Mouse (Mus musculus) lung, postnatal 36 days (tissue): ENCODE measurements at regions not wholly inside any gene's neighbourhood (a gene's known extent, or its start where the extent isn't known, plus 50 kb on each side); places are given as distances from the start of the nearest gene placed in this dataset.

Experiments used
- DNase-seq: peaks from one replicate; pipeline ENCODE4 v3.0.0; 2022; ENCODE audit warnings: mixed read lengths

DNA sequence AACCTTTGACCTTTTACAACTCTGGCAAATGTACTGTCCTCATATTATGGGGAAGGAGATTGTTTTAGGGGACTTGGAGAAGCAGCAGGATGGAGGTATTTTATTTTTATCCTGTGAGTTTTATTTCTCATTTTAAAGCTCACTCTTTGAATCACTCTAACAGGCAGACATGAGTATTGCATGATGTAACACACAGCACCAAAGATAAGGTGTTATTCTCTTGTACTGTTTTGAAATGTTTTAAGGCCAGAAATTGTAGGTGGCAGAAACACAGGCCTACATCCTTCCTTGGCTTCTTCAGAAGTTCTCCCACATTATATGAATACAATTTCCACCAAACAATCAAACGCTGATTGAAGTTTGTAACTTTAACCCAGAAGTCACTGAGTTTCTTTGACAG is 377.9 kb upstream of the Nr2f1 start:
- no peak for DNase-seq

DNA sequence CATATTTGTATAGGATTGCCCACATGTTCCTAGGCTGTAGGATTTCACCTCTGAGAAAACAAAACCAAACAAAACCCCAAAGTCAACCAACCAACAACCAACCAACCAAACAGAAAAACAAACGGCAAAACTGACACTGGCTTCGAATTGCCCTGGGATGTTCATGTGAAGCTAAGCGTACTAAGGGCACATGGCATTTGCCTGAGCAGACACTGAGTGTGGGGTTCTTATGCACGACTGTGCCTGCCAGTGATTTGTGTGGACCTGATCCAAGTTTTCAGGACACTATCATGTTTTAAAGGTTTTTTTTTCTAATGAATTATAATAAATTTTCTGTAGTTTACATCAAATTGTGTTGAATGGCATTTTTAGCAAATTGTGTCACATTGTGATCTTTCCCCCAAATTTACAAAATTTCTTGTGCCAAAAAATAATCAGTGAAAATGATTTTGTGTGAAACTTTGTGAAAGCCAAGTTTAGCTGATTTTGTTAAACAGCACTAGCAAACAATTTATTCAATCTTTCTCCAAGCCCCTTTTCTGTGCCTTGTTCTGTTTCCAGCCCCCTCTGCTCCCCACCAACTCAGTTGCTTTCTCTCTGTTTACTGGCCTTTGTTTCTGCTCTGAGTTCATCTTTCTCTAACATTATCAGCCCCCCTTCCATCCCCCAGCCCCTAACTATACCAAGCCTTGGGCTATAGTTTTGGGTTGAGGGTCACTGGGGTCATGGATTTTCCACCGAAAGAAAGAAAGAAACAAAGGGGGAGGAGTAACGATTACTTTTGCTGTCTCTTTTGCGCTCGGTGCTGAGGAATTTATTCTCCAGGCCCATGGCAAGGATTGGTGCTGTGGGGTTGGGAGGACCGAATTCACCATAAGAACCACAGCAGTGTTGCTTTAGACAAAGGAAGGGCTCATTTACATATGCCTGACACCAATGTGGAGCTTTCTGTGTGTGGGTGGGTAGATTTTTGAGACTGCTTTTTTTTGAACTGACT is 377.0 kb upstream of the Nr2f1 start:
- DNase-seq = no peak

- no peak for DNase-seq
These were observed 371.5 kb upstream of the Nr2f1 start for GRCm38 (mm10) chr13:78571093-78571492.

- DNase-seq = no peak
These were observed 324.9 kb upstream of the Nr2f1 start for GRCm38 (mm10) chr13:78524446-78524937.

DNA sequence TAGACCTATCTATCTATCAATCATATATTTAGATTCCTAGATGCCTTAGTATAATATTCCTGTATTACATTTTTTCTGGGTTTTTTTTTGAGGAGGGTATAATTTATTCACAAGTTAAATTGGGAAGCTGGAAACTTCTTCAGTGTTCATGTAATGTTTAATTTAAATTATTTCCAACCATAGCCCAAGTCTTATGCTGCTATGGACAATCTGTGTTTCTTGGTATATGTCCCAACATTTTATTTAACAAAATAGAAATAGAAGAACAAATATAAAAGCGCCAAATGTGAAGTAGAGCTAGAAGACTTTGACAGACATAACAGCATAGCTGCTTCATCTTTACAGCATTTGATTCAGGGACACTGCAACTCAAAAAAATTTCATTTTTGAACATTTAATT is 321.2 kb upstream of the Nr2f1 start:
- DNase-seq = no peak

DNA sequence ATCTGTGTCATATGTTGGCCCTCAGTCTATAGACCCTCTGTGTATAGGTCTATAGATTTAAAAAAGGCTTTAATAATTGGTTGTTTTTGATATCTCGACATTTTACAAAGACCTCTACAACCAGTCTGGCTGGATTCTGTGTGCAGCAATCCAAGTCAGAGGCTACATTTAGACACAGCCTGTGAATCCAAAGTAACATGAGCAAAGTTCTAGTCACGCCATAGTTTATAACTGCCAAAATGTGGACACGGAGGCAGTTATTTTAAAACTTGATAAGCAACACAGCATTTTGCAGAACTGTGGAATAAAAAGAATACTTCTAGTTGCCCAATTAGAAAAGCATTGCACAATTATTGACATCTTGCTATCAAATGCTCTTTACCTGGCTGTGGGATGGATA is 320.6 kb upstream of the Nr2f1 start:
- DNase-seq = no peak

- DNase-seq = peak; percentile 53
These were observed 301.0 kb upstream of the Nr2f1 start for GRCm38 (mm10) chr13:78500551-78500950.

DNA sequence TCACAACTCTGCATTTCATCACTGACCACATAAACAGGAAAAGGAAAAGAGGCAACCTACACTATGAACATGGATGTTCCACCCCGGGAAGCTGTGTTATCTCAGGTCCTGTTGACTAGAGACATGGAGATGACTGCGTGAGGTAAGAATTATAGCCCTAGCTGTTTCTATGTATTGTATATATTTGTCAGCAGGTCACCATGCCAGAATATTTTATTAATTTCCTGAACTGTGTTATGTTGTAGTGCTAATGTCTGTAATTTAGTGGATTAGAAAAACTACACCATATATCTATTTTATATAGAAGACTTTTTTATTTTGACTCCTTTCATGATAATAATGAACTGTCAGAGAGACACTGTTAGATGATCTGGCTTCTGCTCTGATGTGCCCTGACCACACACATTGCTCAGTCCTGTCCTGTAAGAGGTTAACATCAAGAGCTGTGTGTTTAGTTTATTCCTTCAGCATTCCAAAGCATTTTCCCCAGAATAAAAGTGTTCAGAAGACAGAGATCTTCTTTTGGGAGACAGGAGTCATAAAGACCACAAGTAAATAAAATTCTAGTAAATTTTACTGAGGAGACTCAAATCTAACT is 284.3 kb upstream of the Nr2f1 start:
- DNase-seq = no peak

DNA sequence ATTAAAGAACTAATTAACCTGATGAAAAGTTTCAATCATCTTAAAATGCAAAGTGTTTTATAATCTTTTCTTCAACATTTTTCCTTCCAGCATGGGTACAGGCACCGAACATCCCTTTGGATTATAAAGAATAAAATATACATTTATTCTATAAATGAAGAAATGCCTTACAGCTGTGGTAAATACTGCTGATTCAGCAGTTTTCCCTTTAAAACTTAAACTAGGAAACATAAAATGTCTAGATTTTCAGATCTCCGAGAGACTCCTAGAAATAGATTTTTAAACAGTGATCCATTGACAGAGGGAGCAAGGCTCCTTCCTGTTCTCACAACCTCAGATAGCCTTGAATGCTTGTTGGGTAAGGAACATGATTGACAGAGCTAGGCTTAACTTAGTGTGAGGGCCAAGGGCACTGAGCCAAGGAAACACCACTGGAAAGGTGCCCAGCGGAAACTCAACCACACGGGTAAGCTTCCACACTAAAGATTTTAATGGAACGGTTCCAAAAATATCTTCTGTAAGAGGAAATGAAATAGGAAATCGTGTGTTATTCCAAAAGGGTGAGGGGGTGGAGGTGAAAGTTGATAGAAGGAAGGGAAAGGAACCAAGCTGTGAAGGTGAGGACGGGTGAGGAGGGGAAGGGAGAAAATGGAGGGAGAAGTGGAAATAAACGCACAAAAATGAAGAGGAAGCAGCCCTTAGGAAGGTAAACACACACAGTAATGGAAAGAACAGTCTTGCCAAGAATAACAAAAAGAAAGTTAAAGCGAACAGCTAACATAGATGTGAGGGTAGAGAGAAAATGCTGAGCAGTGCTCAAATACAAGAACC is 283.6 kb upstream of the Nr2f1 start:
- peak; percentile 75 for DNase-seq

- no peak for DNase-seq
These were observed 251.9 kb upstream of the Nr2f1 start for GRCm38 (mm10) chr13:78451333-78452070.

GRCm38 (mm10) chr13:78446726-78447031 is 247.1 kb upstream of the Nr2f1 start:
- DNase-seq = no peak

DNA sequence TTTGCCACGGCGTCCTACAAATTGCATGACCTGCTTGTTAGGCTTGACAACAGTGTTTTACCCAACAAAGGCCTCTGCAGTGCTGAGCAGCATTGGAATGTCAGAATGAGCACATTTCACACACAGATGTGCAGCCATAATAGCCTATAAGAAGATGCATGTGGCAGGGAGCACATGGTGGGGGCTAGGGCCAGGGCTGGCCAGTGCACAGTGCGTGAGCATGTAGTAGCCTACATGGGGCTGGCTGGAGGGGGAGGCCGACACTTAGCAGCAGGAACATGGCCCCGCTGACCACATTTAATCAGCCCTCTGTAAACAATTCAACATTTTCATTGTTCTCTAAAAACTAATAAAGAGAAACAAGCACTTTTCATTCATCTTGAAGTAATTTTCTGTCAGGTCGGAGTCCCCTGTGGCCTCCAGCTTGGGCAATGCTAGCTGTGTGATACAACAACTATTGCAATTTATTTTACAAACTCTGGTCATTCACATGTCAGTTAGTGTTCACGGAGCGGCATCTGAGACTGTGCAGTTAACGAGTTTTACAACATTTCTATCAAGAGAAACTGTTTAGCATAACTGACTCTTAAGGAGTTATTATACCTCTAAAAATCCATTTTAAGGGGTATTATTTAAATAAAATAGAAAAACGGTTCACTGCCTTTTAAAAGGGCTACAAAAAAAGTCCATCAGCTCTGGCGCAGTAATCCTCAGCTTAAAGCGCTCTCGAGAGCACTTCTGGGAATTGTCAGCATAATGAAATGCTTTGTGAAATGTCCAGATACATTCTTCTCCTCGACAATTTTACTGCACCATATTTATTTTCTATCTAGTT is 246.6 kb upstream of the Nr2f1 start:
- DNase-seq = no peak

GRCm38 (mm10) chr13:78444691-78445349 is 245.3 kb upstream of the Nr2f1 start:
- DNase-seq = no peak

- DNase-seq = no peak
These were observed 228.9 kb upstream of the Nr2f1 start for GRCm38 (mm10) chr13:78428469-78428868.

- DNase-seq = no peak
These were observed 228.5 kb upstream of the Nr2f1 start for GRCm38 (mm10) chr13:78428084-78428445.

GRCm38 (mm10) chr13:78427141-78428083 is 227.9 kb upstream of the Nr2f1 start:
- DNase-seq = peak; percentile 11

GRCm38 (mm10) chr13:78426306-78426921 is 226.9 kb upstream of the Nr2f1 start:
- DNase-seq = no peak

GRCm38 (mm10) chr13:78405071-78405470 is 205.5 kb upstream of the Nr2f1 start:
- DNase-seq = no peak

DNA sequence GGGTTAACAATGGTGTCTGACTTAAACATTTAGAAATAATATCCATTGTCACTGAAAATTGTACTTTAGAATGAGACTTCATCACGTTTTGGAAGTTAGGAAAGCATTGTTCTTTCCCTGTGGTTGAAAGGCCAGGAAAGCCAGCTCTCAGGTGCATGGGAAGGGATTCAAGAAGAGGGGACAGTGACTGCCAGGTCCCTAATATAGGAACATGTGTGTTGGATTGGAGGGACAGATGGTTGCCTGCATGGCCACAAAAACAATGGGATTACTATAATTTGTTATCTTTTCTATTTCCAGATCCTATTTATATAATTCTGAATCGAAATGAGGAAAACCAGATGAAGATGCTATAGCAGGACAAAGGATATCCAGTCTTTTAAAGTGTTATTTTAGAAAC is 184.2 kb upstream of the Nr2f1 start:
- DNase-seq = no peak

GRCm38 (mm10) chr13:78361236-78361635 is 161.7 kb upstream of the Nr2f1 start:
- no peak for DNase-seq
